Mouse (Mus musculus) liver, embryonic 12.5 days (tissue): ENCODE measurements around the gene Cep112. TPM values are rescaled to one million over a fixed set of nuclear protein-coding genes. Genes with fewer than 3 reads are reported as not detected.

Experiments
- ATAC-seq: fragments of 200-750 bp; cut with Nextera tagmentation; 2 replicates; pipeline ENCODE4 v1.8.0; 2017; ENCODE audit warnings: moderate number of reproducible peaks, mild to moderate bottlenecking, moderate library complexity
- H3K27ac ChIP-seq: fragments of 300-500 bp; sonication (generic); 2 replicates; pipeline ENCODE4 v1.5.1; 2016; ENCODE audit warnings: mild to moderate bottlenecking
- H3K27me3 ChIP-seq: fragments of 300-500 bp; sonication (generic); replicated peaks from 2 replicates; pipeline ENCODE4 v1.6.1; 2016; ENCODE audit warnings: mild to moderate bottlenecking, moderate library complexity
- H3K36me3 ChIP-seq: fragments of 300-500 bp; sonication (generic); 2 replicates; pipeline ENCODE4 v1.6.1; 2016; ENCODE audit warnings: mild to moderate bottlenecking, moderate library complexity
- H3K4me1 ChIP-seq: fragments of 300-500 bp; sonication (generic); 2 replicates; pipeline ENCODE4 v1.6.1; 2016
- H3K4me2 ChIP-seq: fragments of 300-500 bp; sonication (generic); 2 replicates; pipeline ENCODE4 v1.6.1; 2016; ENCODE audit warnings: mild to moderate bottlenecking, moderate library complexity
- H3K4me3 ChIP-seq: fragments of 300-500 bp; sonication (generic); 2 replicates; pipeline ENCODE4 v1.5.1; 2016; ENCODE audit warnings: mild to moderate bottlenecking, moderate library complexity
- H3K9ac ChIP-seq: fragments of 300-500 bp; sonication (generic); 2 replicates; pipeline ENCODE4 v1.6.1; 2016; ENCODE audit warnings: mild to moderate bottlenecking, moderate library complexity
- H3K9me3 ChIP-seq: fragments of 300-500 bp; sonication (generic); replicated peaks from 2 replicates; pipeline ENCODE4 v1.6.1; 2016; ENCODE audit warnings: mild to moderate bottlenecking, moderate library complexity
- WGBS: fragments of 180-500 bp; shearing (Covaris S2); methylation state at CpG from one replicate; pipeline ENCODE4 v1.1.7; 2016; ENCODE audit not compliant: insufficient replicate concordance; 5-methylcytosine and 5-hydroxymethylcytosine counted together
- polyA plus RNA-seq: library from polyadenylated mRNA; unstranded; fragments of >200 nt; fragmentation: Nextera tagmentation; extraction: Ambion mirVana; gene quantifications from 2 replicates; pipeline ENCODE4 v1.2.1, GENCODE M21; 2016

The Cep112 gene
- polyA plus RNA-seq, 1 experiment from 2014 or later: 2.8 TPM

GRCm38 (mm10) chr11:108459599-108459998 is 34.6 kb downstream of the Cep112 start:
- Histone ChIP-seq H3K9me3 (no peaks in the 10 kb centered on the region), H3K27me3 (no peaks in the 10 kb centered on the region), H3K36me3 (no peaks in the 10 kb centered on the region), H3K4me3 (no peak overlapping the region), H3K9ac (no peak overlapping the region), H3K27ac (no peak overlapping the region), H3K4me2 (no peak overlapping the region), H3K4me1 (no peaks in the 10 kb centered on the region)
- WGBS: 56% methylated on average over 3 of the region's 3 CpGs
- ATAC-seq: no peak

GRCm38 (mm10) chr11:108464138-108464537 is 39.1 kb downstream of the Cep112 start:
- no peaks in the 10 kb centered on the region for H3K9me3 ChIP-seq

GRCm38 (mm10) chr11:108464715-108465301 is 39.8 kb downstream of the Cep112 start:
- Histone ChIP-seq H3K36me3 (no peaks in the 10 kb centered on the region), H3K4me2 (no peak overlapping the region), H3K9ac (no peak overlapping the region), H3K27me3 (no peaks in the 10 kb centered on the region), H3K4me1 (no peaks in the 10 kb centered on the region), H3K27ac (no peak overlapping the region), H3K4me3 (no peak overlapping the region), H3K9me3 (no peaks in the 10 kb centered on the region)
- 69% methylated on average over 4 of the region's 4 CpGs for WGBS
- no peak for ATAC-seq

More at GRCm38 (mm10) chr11:108464138-108464537, 39.1 kb downstream of the Cep112 start:
- Histone ChIP-seq H3K4me3 (no peak overlapping the region), H3K36me3 (no peaks in the 10 kb centered on the region), H3K4me1 (no peaks in the 10 kb centered on the region), H3K27me3 (no peaks in the 10 kb centered on the region), H3K27ac (no peak overlapping the region), H3K4me2 (no peak overlapping the region), H3K9ac (no peak overlapping the region)
- 66% methylated on average over 8 of the region's 8 CpGs for WGBS
- ATAC-seq: no peak

- ATAC-seq: no peak
- H3K27me3 ChIP-seq: no peaks in the 10 kb centered on the region
- no peak overlapping the region for H3K9ac ChIP-seq
- no peaks in the 10 kb centered on the region for H3K9me3 ChIP-seq
- no peaks in the 10 kb centered on the region for H3K36me3 ChIP-seq
- no peak overlapping the region for H3K4me2 ChIP-seq
- H3K4me1 ChIP-seq: no peaks in the 10 kb centered on the region
- WGBS: 21% methylated on average over 7 of the region's 7 CpGs
- no peak overlapping the region for H3K27ac ChIP-seq
- no peak overlapping the region for H3K4me3 ChIP-seq
Observed at GRCm38 (mm10) chr11:108475738-108476137, 50.7 kb downstream of the Cep112 start.

GRCm38 (mm10) chr11:108476226-108476625 is 51.2 kb downstream of the Cep112 start:
- Histone ChIP-seq H3K4me3 (no peak overlapping the region), H3K27ac (no peak overlapping the region), H3K9me3 (no peaks in the 10 kb centered on the region), H3K9ac (no peak overlapping the region), H3K27me3 (no peaks in the 10 kb centered on the region), H3K4me1 (no peaks in the 10 kb centered on the region), H3K4me2 (no peak overlapping the region), H3K36me3 (no peaks in the 10 kb centered on the region)
- WGBS: 65% methylated on average over 1 of the region's 1 CpGs
- no peak for ATAC-seq

- Histone ChIP-seq H3K27ac (no peak overlapping the region), H3K4me1 (no peaks in the 10 kb centered on the region), H3K9ac (no peak overlapping the region), H3K36me3 (no peaks in the 10 kb centered on the region), H3K4me3 (no peak overlapping the region), H3K27me3 (no peaks in the 10 kb centered on the region), H3K4me2 (no peak overlapping the region), H3K9me3 (no peaks in the 10 kb centered on the region)
- WGBS: 62% methylated on average over 4 of the region's 4 CpGs
- ATAC-seq: no peak
Observed at GRCm38 (mm10) chr11:108483976-108484375, 59.0 kb downstream of the Cep112 start.

- 32% methylated on average over 2 of the region's 2 CpGs for WGBS
- Histone ChIP-seq H3K4me1 (no peaks in the 10 kb centered on the region), H3K36me3 (no peaks in the 10 kb centered on the region), H3K27me3 (no peaks in the 10 kb centered on the region), H3K4me3 (no peak overlapping the region), H3K9ac (no peak overlapping the region), H3K27ac (no peak overlapping the region), H3K9me3 (no peaks in the 10 kb centered on the region), H3K4me2 (no peak overlapping the region)
- no peak for ATAC-seq
Observed at GRCm38 (mm10) chr11:108488256-108488655, 63.3 kb downstream of the Cep112 start.

GRCm38 (mm10) chr11:108489863-108490262 is 64.9 kb downstream of the Cep112 start:
- ATAC-seq: no peak
- Histone ChIP-seq H3K4me2 (no peak overlapping the region), H3K4me1 (no peaks in the 10 kb centered on the region), H3K4me3 (no peak overlapping the region), H3K9me3 (no peaks in the 10 kb centered on the region), H3K36me3 (no peaks in the 10 kb centered on the region), H3K27me3 (no peaks in the 10 kb centered on the region), H3K27ac (no peak overlapping the region), H3K9ac (no peak overlapping the region)
- 68% methylated on average over 4 of the region's 4 CpGs for WGBS

GRCm38 (mm10) chr11:108508190-108508589 is 83.2 kb downstream of the Cep112 start:
- Histone ChIP-seq H3K4me3 (no peak overlapping the region), H3K9me3 (no peaks in the 10 kb centered on the region), H3K36me3 (no peaks in the 10 kb centered on the region), H3K4me2 (no peak overlapping the region), H3K4me1 (no peaks in the 10 kb centered on the region), H3K27ac (no peak overlapping the region), H3K9ac (no peak overlapping the region), H3K27me3 (no peaks in the 10 kb centered on the region)
- ATAC-seq: no peak
- 75% methylated on average over 5 of the region's 5 CpGs for WGBS

GRCm38 (mm10) chr11:108527725-108528363 is 102.9 kb downstream of the Cep112 start:
- no peaks in the 10 kb centered on the region for H3K4me1 ChIP-seq
- no peaks in the 10 kb centered on the region for H3K36me3 ChIP-seq
- no peaks in the 10 kb centered on the region for H3K9me3 ChIP-seq
- no peaks in the 10 kb centered on the region for H3K27me3 ChIP-seq
- no peak overlapping the region for H3K4me3 ChIP-seq
- no peak overlapping the region for H3K9ac ChIP-seq
- WGBS: 46% methylated on average over 5 of the region's 5 CpGs
- no peak overlapping the region for H3K27ac ChIP-seq
- ATAC-seq: no peak
- no peak overlapping the region for H3K4me2 ChIP-seq

- Histone ChIP-seq H3K36me3 (no peaks in the 10 kb centered on the region), H3K27ac (no peak overlapping the region), H3K27me3 (no peaks in the 10 kb centered on the region), H3K9me3 (no peaks in the 10 kb centered on the region), H3K4me3 (no peak overlapping the region), H3K4me1 (no peaks in the 10 kb centered on the region), H3K4me2 (no peak overlapping the region), H3K9ac (no peak overlapping the region)
- WGBS: 69% methylated on average over 1 of the region's 1 CpGs
- ATAC-seq: no peak
Observed at GRCm38 (mm10) chr11:108532901-108533300, 107.9 kb downstream of the Cep112 start.

- Histone ChIP-seq H3K27ac (no peak overlapping the region), H3K9me3 (no peaks in the 10 kb centered on the region), H3K36me3 (no peaks in the 10 kb centered on the region), H3K4me2 (no peak overlapping the region), H3K27me3 (no peaks in the 10 kb centered on the region), H3K4me1 (no peaks in the 10 kb centered on the region), H3K4me3 (no peak overlapping the region), H3K9ac (no peak overlapping the region)
- WGBS: 58% methylated on average over 3 of the region's 3 CpGs
- no peak for ATAC-seq
Observed at GRCm38 (mm10) chr11:108534014-108534413, 109.0 kb downstream of the Cep112 start.
